Mouse (Mus musculus) small intestine, adult 2 months (tissue): ENCODE measurements around the gene Sys1.

Experiments
- CTCF ChIP-seq: fragments of 200-500 bp; IDR thresholded peaks from 2 replicates; pipeline ENCODE4 v1.5.1; 2012; ENCODE audit warnings: low read depth, mild to moderate bottlenecking, control low read depth, inconsistent platforms, low read length, moderate library complexity, mixed read lengths; ENCODE audit not compliant: insufficient replicate concordance, insufficient read length; ENCODE audit errors: extremely low read depth
- POLR2A ChIP-seq: fragments of 200-500 bp; IDR thresholded peaks from 2 replicates; pipeline ENCODE4 v1.6.1; 2012; ENCODE audit warnings: low read depth, mild to moderate bottlenecking, control low read depth, inconsistent platforms, low read length, moderate library complexity

- no peak for TF ChIP-seq CTCF
- no peak for TF ChIP-seq POLR2A
Measured at GRCm38 (mm10) chr2:164422675-164423393, 33.9 kb upstream of the Sys1 start.
